Mouse (Mus musculus) gastrocnemius, postnatal 4 days (tissue): ENCODE measurements around the gene Iqsec1. TPM values are rescaled to one million over a fixed set of nuclear protein-coding genes. Genes with fewer than 3 reads are reported as not detected.

ENCODE experiments used
- DNase-seq, 2 experiments: peaks; one replicate each; pipeline ENCODE4 v3.0.0; 2021 to 2022; ENCODE audit warnings: low spot score in 2 of 2, mixed read lengths in 2 of 2
- total RNA-seq, 2 experiments: library from RNA; stranded (reverse); gene quantifications; 2 replicates each; pipeline ENCODE4 v1.2.3; 2021

Iqsec1 gene
- total RNA-seq, 2 experiments from 2014 or later = 84.0 to 106 TPM

DNA sequence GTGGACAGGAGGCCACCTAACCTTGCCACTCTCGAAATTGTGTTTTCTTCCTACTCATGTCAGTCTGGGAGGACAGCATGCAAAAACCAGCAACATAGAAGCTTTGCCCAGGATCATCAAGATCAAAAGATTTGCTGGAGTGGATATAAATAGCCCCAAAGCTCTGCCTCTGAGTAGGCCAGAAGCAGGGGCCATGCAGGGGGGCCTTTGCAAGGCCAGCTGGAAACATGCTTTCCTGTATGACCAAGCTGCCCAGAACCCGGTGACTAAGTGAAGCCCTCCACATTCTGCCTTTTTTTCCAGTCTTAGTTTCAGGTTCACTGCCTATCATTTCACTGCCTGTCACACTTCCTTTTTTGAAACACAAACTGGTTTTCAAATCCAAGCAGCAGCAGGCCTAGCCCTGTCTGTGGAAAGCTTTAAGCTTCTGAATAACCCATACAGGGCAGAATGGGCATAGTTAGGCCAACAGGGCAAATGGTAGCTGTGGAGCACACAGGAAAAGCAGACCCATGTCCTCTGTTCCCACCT, 19.1 kb downstream of the Iqsec1 start:
- no peak for DNase-seq

DNA sequence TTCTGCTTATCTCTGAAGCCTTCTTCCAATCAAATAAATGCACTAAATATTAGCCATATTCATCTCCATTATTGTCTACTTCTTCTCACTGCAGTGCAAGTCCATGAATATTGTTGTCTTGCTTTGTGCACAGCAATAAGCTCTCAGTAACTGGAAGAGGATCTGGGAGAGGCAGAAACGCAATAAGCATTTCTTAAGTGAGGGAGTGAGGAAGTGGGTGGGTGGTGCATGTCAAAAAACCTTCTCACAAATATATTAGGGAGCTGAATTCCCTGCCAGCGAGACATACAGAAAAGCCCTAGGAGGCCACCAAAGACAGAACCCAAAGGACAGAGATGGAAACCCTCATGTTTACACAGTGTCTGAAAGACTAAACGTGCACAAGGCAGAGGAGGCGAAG, 35.1 kb downstream of the Iqsec1 start:
- DNase-seq = no peak

DNA sequence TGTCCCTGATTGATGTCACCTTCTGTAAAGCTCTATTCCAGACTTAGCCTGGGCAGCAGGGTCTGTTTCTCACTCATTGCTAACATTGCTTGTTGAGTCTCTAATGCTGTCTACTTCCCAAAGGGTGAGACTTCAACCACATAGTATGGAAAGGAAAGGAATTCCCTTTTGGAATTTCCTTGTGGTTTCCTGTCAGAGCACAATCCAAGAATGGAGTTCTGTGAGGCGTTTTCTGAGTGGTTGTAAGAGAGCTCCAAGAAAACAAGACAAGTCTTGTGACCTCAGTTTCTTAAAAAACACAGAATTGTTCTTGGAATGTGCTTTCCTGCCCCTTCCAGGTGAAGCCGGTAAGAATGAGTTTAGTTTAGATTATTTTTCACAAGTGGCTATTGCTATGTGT, 37.5 kb downstream of the Iqsec1 start:
- DNase-seq = no peak

DNA sequence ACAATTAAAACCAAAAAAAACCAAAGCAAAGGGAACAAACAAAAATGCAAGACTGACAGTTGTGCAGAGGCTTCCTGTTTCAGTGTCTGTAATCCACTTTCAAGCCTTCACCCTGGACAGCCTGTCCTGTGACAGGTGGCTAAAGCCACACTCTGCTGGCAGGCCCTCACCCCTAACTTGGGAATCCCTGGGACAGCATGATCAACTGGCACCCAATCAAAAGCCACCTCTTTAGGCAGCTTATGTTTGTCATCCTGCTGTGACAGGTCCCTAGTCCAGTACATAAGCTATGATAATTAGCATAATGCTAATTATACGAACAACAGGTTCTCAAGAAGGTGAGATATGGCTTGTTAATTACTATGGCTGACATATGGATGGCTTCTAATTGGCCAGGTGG, 40.4 kb downstream of the Iqsec1 start:
- DNase-seq = no peak

DNA sequence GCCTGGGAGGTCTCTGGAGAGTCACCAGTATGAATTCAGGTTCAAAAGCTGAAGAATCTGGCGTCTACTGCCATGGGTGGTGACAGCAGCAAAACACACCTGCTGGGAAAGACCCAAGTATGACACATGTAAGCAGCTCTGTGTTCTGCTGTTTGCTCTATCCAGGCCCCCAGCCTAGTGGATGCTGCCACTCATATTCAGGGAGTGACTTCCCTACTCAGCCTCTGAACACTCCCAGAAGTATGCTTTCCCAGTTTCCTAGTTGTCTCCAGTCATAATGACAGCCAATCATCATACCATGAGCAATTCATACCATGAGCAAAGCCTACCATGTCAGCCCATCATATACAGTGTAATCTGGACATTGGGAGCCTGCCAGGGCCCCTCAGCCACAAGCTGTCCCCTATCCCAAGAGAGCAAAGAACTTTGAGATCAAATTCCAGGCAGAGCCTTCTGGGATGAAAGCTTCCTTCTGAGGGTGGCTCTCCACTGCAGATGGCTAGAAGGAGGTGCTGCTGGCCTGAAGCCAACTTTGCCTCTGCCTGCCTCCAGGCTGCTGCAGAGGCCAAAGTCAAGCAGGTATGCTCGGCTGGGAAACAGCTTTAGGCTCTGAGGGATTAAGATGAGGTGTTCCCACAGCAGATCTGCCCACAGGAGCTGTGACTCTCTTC, 42.8 kb downstream of the Iqsec1 start:
- no peak for DNase-seq

DNA sequence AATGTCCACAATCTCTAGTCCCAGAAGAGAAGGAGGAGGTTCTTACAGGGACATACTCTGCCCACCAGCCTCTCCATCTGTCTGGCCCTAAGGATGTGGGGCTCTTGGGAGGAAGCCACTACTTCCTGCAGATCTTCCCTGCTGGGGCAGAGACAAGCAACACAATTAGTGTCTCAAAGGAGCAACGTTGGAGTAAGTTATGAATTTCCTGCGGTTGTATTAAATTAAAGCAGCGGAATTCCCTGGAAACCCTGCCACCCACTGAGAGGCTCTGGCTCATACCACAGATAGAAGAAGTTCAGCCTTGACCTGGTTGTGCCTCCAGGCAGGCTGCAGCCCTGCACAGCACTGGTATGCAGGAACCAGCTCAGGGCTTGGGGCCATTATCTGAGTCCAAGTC, 47.2 kb downstream of the Iqsec1 start:
- DNase-seq = no peak

DNA sequence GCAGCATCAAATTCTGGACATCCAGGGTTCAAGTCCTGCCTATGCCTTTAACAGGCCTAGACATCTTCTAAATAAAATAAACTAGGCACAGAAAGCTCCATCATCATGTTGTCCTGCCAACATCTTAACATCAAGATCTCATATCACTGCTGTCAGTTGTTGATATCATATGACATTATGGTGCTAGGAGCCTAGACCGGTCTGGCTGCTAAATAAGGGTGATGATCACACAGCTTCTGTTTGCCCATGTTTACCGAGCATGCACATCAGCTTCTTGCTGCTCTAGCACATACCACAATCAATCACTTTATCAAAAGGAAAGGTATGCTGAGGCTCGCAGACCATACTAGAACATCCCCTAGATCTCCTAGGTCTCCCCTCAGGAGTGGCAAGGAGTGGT, 54.8 kb downstream of the Iqsec1 start:
- DNase-seq = no peak

DNA sequence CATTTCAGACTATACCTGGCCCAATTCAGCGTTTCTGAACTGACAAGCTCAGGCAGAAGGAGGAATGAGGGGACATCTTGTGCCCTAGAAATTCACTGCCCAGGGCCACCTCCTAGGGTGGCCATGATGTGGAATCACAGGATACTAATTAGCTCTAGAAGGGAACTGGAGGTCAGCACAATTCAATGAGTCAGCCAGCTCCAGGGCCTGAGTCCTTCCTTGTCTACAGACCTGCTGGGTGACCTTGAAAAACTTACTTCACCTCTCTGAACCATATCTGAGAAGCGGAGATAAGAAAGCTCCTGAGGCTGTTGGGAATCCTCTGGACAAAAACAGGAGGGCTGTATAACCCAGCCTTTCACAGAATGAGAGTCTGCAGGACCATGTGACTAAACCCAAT, 59.7 kb downstream of the Iqsec1 start:
- DNase-seq = no peak

DNA sequence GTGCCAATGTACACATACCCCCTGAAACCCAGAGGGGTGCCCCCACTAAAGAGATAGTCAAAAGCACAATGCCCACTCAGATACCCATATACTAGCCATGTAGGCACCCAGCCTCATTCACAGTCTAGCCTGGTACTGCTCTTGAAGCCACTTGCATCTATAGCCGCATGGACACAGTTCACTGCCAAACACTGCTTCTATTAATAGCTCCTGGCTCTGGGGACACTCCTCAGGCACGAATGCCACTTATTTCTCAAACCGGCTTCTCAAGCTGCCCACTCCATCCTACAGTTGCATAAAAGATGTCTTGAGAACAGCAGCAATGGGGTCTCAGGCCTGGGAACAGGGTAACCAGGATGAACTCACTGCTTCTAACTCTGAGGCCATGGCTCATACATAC, 63.0 kb downstream of the Iqsec1 start:
- no peak for DNase-seq

DNA sequence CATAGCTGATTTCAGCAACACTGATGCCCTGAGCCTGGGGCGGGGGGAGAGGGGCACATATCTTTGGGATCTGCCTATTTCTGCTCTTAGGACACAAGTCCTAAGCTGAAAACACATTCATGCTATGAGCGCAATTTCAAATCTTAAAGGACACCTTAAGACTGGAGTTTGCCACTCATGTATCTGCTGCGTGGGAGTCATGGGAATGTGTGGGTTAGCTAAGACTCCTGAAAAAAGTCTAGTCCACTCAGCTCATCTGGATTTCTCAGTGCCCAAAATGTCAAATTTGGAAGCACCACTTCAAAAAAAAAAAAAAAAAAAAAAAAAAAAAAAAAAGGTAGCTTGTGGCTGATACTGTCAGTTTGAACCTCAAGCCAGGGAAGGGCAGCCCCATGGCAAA, 63.7 kb downstream of the Iqsec1 start:
- DNase-seq = no peak

DNA sequence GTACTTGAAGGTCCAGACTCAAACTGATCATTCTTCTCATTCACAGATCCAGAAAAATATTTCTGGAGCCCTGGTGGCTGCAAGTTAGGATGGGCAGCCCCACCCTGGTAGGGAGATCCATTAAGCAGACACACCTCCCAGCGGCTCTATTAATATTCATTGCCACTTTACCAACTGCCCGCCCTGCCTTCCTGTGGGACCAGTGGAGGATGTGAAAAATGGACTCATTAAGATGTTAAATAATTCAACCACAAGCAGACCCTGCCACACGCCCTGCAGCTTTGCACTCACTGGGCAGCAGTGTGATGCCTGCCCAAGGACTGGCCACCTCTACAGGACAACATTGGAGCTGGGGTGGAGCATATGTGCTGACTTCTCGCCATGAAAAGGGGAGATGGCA, 64.1 kb downstream of the Iqsec1 start:
- no peak for DNase-seq

DNA sequence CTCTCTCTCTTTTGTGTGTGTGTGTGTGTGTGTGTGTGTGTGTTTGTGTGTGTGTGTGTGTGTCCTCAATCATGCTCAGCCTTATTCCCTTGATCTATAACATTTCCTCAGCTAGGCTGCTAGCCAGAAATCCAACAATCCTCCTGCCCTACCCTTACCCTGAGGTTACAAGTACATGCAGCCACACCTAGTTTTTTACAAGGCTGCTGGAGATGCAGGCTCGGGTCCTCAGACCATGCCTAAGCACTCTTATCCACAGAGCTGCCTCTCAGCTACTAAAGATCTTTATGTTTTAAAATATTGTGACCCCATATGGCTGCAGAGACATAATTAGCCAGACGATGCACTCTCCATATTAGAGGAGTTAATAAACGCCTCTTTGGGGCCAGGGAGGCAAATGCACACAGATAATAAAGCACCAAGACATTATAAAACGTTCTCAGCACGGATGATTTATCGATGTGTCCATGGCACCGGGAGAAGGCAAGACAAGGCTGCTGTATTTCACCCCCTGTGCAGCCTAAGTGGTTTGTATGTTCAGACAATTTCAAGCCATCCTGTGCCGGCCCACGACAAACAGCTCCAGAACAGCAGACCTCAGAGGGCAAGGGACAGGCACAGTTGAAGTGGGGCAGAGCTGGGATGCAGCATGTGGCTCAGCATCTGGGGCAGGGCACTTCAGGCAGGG, 67.1 kb downstream of the Iqsec1 start:
- DNase-seq = no peak

DNA sequence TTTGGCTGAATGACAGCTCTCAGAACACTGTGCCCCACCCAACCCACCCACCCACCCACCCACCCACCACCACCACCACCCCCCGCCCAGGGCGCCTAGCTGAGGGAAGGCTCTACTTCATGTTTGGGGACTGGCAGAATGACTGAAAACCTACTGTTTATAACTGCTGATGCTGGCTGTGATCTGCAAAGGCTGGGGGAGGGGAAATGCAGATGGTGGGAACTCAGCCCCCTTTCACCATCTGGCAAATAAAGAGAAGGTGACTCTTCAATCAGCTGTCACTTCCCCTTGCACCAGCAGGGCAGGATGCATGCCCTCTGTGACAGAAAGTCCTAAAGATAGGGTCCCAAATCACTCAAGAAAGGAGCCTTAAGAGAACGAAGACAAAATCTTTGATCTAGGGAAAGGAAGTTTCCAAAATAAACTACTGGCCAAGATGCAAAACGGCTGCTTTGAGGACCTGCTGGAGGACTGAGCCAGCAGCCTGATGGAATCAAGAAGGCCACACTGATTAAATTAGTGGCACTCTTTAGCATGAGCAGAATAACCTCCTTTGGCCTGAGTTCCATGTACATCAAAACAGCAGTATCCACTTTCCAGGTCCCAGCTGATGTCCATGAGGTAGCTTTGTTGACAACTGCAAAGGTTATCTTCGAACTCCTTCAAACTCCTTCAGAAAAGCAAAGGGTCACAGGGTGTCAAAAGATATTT, 67.8 kb downstream of the Iqsec1 start:
- DNase-seq = no peak

DNA sequence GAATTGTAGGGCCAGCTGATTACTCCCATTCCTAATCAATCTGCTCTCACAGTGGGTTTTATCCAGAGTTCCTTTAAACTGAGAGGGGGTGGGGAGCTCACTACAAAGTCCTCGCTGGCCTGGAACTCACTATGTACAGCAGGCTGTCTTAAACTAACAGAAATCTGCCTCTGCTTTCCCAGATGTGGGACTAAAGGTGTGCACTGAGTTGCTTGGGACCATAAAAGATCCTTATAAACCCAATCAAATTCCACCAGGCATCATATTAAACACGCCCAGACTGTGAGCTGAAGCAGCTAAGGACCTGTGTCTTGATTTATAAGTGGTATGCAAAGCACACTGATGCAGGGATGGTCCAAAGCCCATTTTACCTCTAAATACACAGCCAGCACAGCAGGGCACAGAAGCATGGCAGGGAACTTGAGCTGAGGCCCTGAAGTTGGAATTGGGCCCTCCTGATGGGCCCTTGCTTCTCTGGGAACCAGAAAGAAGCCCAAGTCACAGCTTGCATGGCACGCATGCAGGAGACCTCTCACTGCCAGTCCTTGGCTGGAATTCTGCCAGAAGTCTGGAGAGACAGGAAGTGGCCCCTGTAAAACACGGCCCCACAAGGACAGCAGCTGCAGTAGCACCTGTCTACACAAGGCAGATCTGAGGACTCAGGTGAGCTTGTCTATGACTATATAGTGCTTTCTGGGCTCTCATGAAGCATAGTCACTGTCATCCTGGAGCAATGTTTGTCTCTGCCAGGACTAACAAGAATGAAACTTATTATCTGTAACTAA, 68.7 kb downstream of the Iqsec1 start:
- DNase-seq = no peak

DNA sequence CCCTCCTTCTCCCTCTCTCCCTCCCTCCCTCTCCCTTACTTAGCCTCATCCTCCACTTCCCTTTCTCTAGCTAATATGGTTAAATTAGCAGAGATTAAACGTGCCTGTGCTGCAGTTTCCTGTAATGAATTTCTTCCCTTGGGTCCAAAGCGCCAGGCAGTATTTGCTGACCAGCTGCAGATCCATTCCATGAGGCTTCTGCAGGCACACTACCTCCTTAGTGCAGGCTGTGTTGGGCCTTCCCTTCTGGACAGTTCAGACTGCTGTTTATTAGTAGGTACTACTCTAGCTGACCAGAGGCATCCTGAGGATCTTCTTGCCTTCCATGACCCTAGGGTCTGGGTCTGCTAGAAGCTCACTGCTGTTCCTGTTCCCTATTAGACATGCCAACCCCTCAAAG, 72.9 kb downstream of the Iqsec1 start:
- DNase-seq = no peak

DNA sequence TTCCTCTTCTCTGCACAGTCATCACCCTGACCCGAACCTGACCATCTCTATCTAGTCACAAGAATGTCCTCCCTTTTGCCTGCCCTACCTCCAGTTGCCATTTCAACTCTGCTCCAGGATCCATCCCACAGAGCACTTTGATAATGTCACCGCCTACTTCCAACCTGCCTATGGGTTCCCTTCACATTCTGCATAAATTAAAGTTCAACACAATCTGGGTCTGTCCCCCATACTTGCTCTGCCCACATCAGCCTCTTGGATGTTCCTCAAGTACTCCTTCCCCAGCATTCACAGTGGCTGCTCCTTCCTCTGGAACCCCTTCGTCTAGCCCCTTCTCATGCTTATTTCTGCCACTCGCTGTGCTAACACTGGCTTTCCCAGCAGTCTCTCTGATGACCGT, 74.7 kb downstream of the Iqsec1 start:
- no peak for DNase-seq

DNA sequence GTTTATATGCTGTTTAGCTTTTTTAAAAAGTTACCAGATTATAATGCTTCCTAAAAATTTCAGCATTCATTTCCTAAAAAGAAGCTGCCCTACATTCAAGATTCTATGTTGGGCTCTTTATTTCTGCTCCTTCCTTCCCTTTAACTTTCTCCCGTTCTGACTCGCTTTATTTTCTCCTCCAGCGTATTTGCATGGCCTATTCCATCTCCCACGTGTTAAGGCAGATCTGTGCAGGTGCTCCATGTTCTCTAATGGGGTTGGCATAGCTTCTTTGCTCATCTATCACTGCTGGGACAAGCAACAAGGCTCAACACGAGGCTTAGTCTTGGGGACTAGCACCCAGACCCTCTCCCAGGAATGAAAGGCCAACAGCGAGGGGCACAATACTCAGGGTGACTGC, 75.7 kb downstream of the Iqsec1 start:
- DNase-seq = no peak

DNA sequence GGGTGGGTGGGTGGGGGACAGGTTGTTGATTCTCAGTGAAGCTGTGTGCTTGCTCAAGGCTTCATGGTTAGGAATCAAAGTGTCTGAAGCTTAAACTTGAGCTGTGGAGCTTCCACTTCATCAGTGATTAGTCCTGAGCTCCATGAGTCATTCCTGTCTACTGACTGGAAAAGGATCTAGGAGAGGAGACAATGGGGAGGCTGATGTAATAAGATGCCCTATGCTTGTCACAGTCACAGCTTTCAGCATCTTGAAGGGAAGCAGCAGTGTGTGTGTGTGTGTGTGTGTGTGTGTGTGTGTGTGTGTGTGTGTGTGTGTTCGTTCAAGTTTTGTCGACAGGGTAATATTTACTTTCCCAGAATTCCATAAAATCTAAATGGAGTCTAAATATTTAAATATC, 84.3 kb downstream of the Iqsec1 start:
- no peak for DNase-seq

DNA sequence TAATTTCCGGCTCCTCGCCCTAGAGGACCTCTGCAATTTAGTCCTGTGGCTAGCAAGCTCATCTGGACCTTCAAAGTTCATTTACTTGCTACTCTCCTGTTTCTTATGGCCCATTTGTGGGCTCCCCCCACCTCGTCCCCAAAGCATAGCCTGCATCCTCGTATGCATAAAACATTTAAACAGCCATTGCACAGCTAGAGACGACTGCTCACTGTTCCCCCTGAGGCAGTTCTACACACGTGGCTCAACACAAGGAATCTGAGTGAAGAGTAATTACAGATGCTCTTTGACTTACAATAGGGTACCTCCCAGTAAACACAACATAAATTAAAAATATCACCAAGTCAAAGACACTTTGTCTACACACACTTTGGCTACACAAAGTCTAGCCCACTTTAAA, 88.2 kb downstream of the Iqsec1 start:
- no peak for DNase-seq

DNA sequence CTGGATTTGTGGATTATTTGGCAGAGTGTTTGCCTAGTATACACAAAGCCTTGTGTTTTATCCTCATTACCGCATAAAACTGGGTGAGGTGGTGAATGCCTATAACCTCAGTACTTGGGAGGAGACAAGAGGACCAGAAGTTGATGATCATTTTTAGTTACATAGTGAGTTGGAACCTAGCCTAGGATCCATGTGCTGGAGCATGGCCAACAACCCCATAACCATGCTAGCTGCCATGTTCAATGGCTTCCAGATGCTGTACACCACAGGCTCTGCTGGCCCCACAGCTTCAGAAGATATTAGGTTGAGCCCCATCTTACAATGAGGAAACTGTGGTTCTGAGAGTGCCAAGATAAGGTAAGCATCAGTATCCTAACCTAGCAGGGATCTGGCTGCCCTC, 89.2 kb downstream of the Iqsec1 start:
- no peak for DNase-seq

DNA sequence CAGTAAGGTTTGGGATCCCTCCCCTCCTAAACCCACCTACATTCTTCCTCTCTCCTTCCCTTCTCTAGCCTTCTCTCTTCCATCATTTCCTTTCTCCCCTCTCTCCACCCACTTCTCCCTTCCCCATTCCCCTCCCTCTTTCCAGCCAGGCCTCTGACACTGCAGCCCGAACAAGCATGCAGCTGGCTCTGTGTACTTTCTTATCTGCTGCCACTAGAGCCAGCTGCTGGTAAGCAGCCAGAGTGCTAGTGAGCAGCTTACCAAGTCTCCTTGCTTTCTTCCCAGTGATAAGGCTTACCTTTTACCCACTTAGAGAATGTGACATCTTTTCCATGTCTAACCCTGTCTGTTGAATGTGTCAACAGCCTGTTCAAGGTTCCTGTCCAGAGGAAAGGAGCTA, 90.4 kb downstream of the Iqsec1 start:
- no peak for DNase-seq

DNA sequence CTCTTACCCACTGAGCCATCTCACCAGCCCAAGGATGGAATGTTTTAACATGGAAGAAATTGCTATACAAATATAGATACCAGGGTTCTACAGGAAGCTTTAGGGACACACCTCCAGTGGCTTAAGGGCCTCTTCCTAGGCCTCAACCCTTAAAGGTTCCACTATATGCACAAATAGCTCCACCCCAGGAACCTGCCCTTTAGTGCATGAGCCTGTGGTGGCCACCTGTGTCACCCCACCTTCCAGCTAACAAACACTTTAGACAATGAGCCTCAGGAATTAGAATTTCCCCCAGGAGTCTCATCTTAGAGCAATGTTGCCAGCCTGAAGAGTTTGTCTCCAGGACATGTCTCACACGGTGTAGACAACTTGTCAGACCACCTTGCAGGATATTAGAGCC, 96.1 kb downstream of the Iqsec1 start:
- DNase-seq = no peak
